Mouse (Mus musculus) G1E (cell line): ENCODE data around the gene Actg1.

Source experiments
- CTCF ChIP-seq: IDR thresholded peaks from 2 replicates; pipeline ENCODE4 v1.5.1; 2012; ENCODE audit warnings: low read depth, low read length, inconsistent platforms, mixed read lengths
- GATA1 ChIP-seq: IDR thresholded peaks from 2 replicates; pipeline ENCODE4 v1.6.1; 2012; ENCODE audit warnings: borderline replicate concordance, low read length, inconsistent platforms, mixed read lengths
- GATA2 ChIP-seq: IDR thresholded peaks from 2 replicates; pipeline ENCODE4 v1.6.1; 2012; ENCODE audit warnings: low read depth, low read length, inconsistent platforms, borderline replicate concordance
- POLR2AphosphoS5 ChIP-seq: IDR thresholded peaks from 2 replicates; pipeline ENCODE4 v1.6.1; 2012; ENCODE audit warnings: low read depth, low read length, inconsistent platforms; ENCODE audit not compliant: insufficient replicate concordance
- TAL1 ChIP-seq: conservative IDR thresholded peaks from 2 replicates; pipeline ENCODE4 v1.6.1; 2012; ENCODE audit warnings: low read depth, low read length, inconsistent platforms, mixed read lengths

GRCm38 (mm10) chr11:120312069-120312468 lies 36.3 kb downstream of the Actg1 start:
- TF ChIP-seq CTCF (no peak), GATA1 (no peak), POLR2AphosphoS5 (no peak), GATA2 (no peak), TAL1 (no peak)
